Mouse (Mus musculus) neural tube, embryonic 11.5 days (tissue): Measurements from ENCODE around the gene Ydjc. TPM values are rescaled to one million over a fixed set of nuclear protein-coding genes. Genes with fewer than 3 reads are reported as not detected.
"Not testable (repeated sequence)": the region's sequence is repeated elsewhere in the genome, so short reads cannot be mapped to it uniquely, and the experiment has no call there.

Experiments
- ATAC-seq: fragments of 200-750 bp; cut with Nextera tagmentation; 2 replicates; pipeline ENCODE4 v1.8.0; 2017; ENCODE audit warnings: moderate number of reproducible peaks, mild to moderate bottlenecking, moderate TSS enrichment, moderate library complexity; ENCODE audit not compliant: insufficient read depth, low FRiP score, low TSS enrichment
- DNase-seq: peaks from one replicate; pipeline ENCODE4 v3.0.0-alpha.2; 2015; ENCODE audit warnings: low spot score
- H3K27ac ChIP-seq: fragments of 300-500 bp; sonication (generic); 2 replicates; pipeline ENCODE4 v1.5.1; 2014; ENCODE audit warnings: low read depth, mild to moderate bottlenecking, low read length
- H3K27me3 ChIP-seq: fragments of 300-500 bp; sonication (generic); 2 replicates; pipeline ENCODE4 v1.6.1; 2014; ENCODE audit warnings: mild to moderate bottlenecking, low read length, mixed read lengths; ENCODE audit not compliant: control insufficient read depth, insufficient read depth
- H3K36me3 ChIP-seq: fragments of 300-500 bp; sonication (generic); 2 replicates; pipeline ENCODE4 v1.6.1; 2014; ENCODE audit warnings: mild to moderate bottlenecking, low read length, moderate library complexity, mixed read lengths; ENCODE audit not compliant: control insufficient read depth, insufficient read depth
- H3K4me1 ChIP-seq: fragments of 300-500 bp; sonication (generic); 2 replicates; pipeline ENCODE4 v1.6.1; 2014; ENCODE audit warnings: low read length, mixed read lengths; ENCODE audit not compliant: control insufficient read depth, insufficient read depth
- H3K4me2 ChIP-seq: fragments of 300-500 bp; sonication (generic); 2 replicates; pipeline ENCODE4 v1.6.1; 2014; ENCODE audit warnings: low read depth, mild to moderate bottlenecking, moderate library complexity
- H3K4me3 ChIP-seq: fragments of 300-500 bp; sonication (generic); 2 replicates; pipeline ENCODE4 v1.5.1; 2014; ENCODE audit warnings: low read depth, low read length
- H3K9ac ChIP-seq: fragments of 300-500 bp; sonication (generic); 2 replicates; pipeline ENCODE4 v1.6.1; 2014; ENCODE audit warnings: mild to moderate bottlenecking, low read length
- H3K9me3 ChIP-seq: fragments of 300-500 bp; sonication (generic); 2 replicates; pipeline ENCODE4 v1.6.1; 2016; ENCODE audit warnings: low read length; ENCODE audit not compliant: control insufficient read depth
- WGBS: fragments of 180-500 bp; shearing (Covaris S2); extraction: QIAGEN DNeasy Blood & Tissue Kit; methylation state at CpG from one replicate; pipeline ENCODE4 v1.1.7; 2014; 5-methylcytosine and 5-hydroxymethylcytosine counted together
- polyA plus RNA-seq: library from polyadenylated mRNA; unstranded; fragments of >200 nt; fragmentation: Nextera tagmentation; extraction: Ambion mirVana; gene quantifications from 2 replicates; pipeline ENCODE4 v1.2.1, GENCODE M21; 2014

Gene Ydjc
- polyA plus RNA-seq, 1 experiment from 2014 or later, result 12.5 TPM

DNA sequence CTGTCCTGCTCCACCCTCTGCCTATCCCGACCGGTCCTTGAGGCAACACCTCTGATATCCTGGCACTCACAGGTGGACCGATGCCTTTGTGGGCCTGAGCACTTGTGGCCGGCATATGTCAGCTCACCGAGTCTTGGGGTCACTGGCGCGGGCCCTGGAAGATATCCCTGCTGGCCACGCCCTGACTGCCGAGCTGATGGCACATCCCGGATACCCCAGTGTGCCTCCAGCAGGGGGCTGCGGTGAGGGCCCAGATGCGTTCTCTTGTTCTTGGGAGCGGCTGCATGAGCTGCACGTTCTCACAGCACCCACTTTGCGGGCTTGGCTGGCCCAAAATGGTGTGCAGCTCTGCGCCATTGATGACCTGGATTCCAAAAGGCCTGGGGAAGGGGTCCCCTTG lies 3.7 kb downstream of the Ydjc start:
- Histone ChIP-seq H3K4me1 (peaks cover 12% of the 10 kb centered on the region; the same call in 1 of the 2 replicates), H3K9ac (peak overlapping the region; percentile 45; the same call in 1 of the 2 replicates), H3K36me3 (peaks cover 4% of the 10 kb centered on the region), H3K9me3 (no peaks in the 10 kb centered on the region), H3K4me3 (peak overlapping the region; percentile 57), H3K27me3 (peaks cover 13% of the 10 kb centered on the region), H3K4me2 (peak overlapping the region; percentile 95), H3K27ac (no peak overlapping the region)
- peak; percentile 68 for DNase-seq
- 0 out of 2 replicates have a peak, but pooled peaks have one; percentile 13 for ATAC-seq
- WGBS, result 6% methylated on average over 16 of the region's 16 CpGs

GRCm38 (mm10) chr16:17150520-17151258 lies 6.3 kb downstream of the Ydjc start:
- WGBS, result 88% methylated on average over 7 of the region's 7 CpGs
- Histone ChIP-seq H3K27ac (no peak overlapping the region), H3K9me3 (no peaks in the 10 kb centered on the region), H3K4me1 (peaks cover 12% of the 10 kb centered on the region; the same call in 1 of the 2 replicates), H3K27me3 (peaks cover 13% of the 10 kb centered on the region), H3K9ac (no peak overlapping the region), H3K4me3 (no peak overlapping the region), H3K36me3 (peaks cover 6% of the 10 kb centered on the region), H3K4me2 (no peak overlapping the region)
- DNase-seq (no peak), ATAC-seq (no peak)

DNA sequence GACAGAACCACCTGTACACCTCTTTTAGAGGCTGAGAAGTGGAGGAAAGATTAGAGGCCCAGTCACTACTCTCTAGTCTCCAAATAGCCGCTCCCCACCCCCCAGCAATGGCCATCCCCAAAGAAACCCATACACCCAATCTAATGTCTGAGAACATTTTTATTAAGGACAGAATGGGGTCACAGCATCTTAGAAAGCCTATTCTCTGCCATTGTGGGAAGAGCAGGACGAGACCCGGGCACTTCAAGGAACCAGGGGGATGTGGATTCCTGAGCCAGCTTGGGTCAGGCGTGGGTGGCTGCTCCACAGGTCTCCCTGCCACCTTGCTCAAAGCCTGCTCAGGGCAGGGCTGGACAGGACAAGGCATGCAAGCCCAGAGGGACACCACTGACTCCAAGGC lies 7.5 kb downstream of the Ydjc start:
- H3K36me3 ChIP-seq, result peaks cover 6% of the 10 kb centered on the region
- peaks cover 12% of the 10 kb centered on the region; the same call in 1 of the 2 replicates for H3K4me1 ChIP-seq
- WGBS, result 97% methylated on average over 4 of the region's 4 CpGs

DNA sequence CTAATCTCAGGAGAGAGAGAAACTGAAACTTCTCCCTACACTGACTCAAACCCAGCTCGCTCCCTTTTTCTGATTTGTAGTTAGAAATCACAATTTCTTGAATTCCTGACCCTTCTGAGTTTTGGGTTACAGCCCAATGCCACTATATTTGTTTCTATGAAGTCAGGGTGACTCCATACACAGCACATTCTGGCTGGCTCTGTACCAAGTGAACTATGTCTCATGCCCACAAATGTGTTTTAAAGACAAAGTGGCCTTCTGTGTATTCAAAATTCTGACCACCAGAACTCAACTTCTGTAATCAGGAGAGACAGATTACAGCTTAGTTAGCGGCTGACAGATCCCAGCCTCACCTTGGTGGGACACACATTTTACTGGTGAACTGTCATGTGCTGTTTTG lies 9.9 kb downstream of the Ydjc start:
- no peak overlapping the region for H3K27ac ChIP-seq
- no peak overlapping the region for H3K4me2 ChIP-seq
- H3K4me1 ChIP-seq, result no peaks in the 10 kb centered on the region
- no peak overlapping the region for H3K9ac ChIP-seq
- WGBS, result 87% methylated on average over 2 of the region's 2 CpGs
- H3K27me3 ChIP-seq, result no peaks in the 10 kb centered on the region
- DNase-seq (no peak), ATAC-seq (no peak)
- no peaks in the 10 kb centered on the region for H3K9me3 ChIP-seq
- H3K36me3 ChIP-seq, result peaks cover 6% of the 10 kb centered on the region
- H3K4me3 ChIP-seq, result no peak overlapping the region

More for the DNA sequence above, 7.5 kb downstream of the Ydjc start:
- no peaks in the 10 kb centered on the region for H3K9me3 ChIP-seq
- no peak overlapping the region for H3K9ac ChIP-seq
- peaks cover 13% of the 10 kb centered on the region for H3K27me3 ChIP-seq
- H3K27ac ChIP-seq, result no peak overlapping the region
- no peak overlapping the region for H3K4me2 ChIP-seq
- no peak for DNase-seq
- ATAC-seq, result no peak
- H3K4me3 ChIP-seq, result no peak overlapping the region

DNA sequence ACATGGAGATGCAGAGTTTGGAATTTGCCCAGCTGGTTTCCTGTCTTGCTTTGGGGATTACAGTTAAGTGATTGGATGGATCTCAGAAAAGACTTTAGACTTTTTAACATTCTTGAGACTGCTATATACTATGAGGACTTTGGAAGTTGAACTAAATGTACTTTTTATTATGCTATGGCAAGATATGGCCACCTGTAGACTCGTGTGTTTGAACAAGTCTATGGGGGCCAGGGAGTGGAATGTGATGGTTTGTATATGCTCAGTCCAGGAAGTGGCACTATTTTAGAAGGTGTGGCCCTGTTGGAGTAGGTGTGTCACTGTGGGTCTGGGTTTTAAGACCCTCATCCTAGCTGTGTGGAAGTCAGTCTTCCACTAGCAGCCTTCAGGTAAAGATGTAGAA lies 21.1 kb downstream of the Ydjc start:
- H3K27ac ChIP-seq, DNase-seq, H3K27me3 ChIP-seq, H3K9me3 ChIP-seq, H3K4me1 ChIP-seq, H3K9ac ChIP-seq, H3K36me3 ChIP-seq, ATAC-seq, H3K4me2 ChIP-seq, H3K4me3 ChIP-seq: not testable (repeated sequence)
- WGBS, result 91% methylated on average over 1 of the region's 1 CpGs

DNA sequence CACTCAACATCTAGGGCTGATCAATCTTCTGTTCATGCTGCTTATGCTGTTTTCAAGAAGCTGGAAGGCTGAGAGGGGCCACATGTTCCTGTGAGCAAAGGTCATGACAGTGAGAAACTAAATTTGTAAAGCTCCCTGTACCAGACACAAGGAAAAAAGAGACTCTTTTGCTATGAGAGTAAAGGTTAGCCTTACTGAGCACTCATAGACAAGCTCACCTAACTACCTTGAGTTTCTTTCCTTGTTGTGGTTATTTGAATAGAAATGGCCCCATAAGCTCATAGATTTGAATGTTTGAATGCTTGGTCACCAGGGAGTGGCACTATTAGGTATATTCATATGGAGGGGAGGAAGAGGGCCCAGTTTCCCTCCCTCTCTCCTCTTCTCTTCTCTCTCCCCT lies 22.8 kb downstream of the Ydjc start:
- no peaks in the 10 kb centered on the region for H3K9me3 ChIP-seq
- H3K9ac ChIP-seq, result no peak overlapping the region
- peaks cover 5% of the 10 kb centered on the region; the same call in 1 of the 2 replicates for H3K36me3 ChIP-seq
- H3K27me3 ChIP-seq, result no peaks in the 10 kb centered on the region
- no peak for ATAC-seq
- no peak overlapping the region for H3K4me2 ChIP-seq
- no peaks in the 10 kb centered on the region for H3K4me1 ChIP-seq
- H3K4me3 ChIP-seq, result no peak overlapping the region
- no peak overlapping the region for H3K27ac ChIP-seq
- no peak for DNase-seq

GRCm38 (mm10) chr16:17168049-17168448 lies 23.6 kb downstream of the Ydjc start:
- ATAC-seq, result no peak
- H3K27ac ChIP-seq, result no peak overlapping the region
- no peak overlapping the region for H3K4me2 ChIP-seq
- 93% methylated on average over 5 of the region's 5 CpGs for WGBS
- no peak overlapping the region for H3K9ac ChIP-seq
- peaks cover 5% of the 10 kb centered on the region; the same call in 1 of the 2 replicates for H3K36me3 ChIP-seq
- H3K4me3 ChIP-seq, result no peak overlapping the region
- DNase-seq, result no peak
- no peaks in the 10 kb centered on the region for H3K4me1 ChIP-seq
- no peaks in the 10 kb centered on the region for H3K9me3 ChIP-seq
- no peaks in the 10 kb centered on the region for H3K27me3 ChIP-seq

DNA sequence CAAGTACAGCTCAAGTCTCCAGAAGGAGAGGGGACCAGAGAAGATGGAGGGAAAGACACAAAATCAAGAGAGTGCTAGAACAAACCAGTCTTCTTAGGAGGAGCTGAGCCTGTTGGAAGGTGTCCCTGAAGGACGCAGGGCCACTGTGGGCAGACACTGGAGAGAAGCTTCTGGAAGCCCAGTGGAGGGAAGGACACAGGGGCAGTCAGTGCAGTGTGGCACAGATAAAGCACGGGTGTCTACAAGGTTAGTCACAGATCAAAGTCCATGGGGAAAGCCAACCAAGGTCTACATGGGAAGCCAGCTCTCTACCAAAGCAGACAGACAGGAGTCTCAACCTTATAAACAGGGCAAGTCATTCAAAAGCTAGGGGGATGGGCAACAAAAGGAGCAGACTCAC lies 31.3 kb downstream of the Ydjc start:
- no peaks in the 10 kb centered on the region for H3K9me3 ChIP-seq
- no peaks in the 10 kb centered on the region for H3K36me3 ChIP-seq
- no peaks in the 10 kb centered on the region for H3K4me1 ChIP-seq
- 93% methylated on average over 2 of the region's 2 CpGs for WGBS
- no peak overlapping the region for H3K9ac ChIP-seq
- DNase-seq (no peak), ATAC-seq (no peak)
- H3K4me3 ChIP-seq, result no peak overlapping the region
- no peak overlapping the region for H3K27ac ChIP-seq
- no peaks in the 10 kb centered on the region for H3K27me3 ChIP-seq
- no peak overlapping the region for H3K4me2 ChIP-seq

DNA sequence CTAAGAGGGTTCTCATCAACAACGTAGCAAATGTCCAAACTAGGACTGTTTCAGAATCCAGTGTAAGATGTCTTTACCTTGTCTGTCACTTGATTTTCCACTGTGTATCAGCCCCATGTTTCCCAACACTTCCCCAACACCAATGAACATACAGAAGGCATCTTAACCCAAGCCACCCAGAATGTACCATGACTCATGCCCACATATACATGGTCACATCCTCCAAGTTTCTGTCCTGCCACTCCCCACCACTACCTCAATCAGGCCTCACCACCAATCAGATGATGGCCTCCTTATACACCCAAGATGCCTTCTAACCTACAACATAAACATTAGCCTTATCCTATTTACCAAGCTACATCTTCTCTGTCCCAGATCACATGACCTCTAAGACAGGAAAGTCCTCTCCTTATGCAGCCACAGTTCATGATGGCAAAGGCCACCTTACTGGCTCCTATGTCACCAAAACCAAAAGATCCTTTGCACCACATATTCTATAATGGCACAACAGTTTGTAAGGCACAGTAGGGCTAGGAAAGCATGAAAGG lies 33.3 kb downstream of the Ydjc start:
- no peak overlapping the region for H3K9ac ChIP-seq
- no peak overlapping the region for H3K27ac ChIP-seq
- no peaks in the 10 kb centered on the region for H3K9me3 ChIP-seq
- H3K36me3 ChIP-seq, result no peaks in the 10 kb centered on the region; the same call in 1 of the 2 replicates
- DNase-seq (no peak), ATAC-seq (no peak)
- H3K4me1 ChIP-seq, result no peaks in the 10 kb centered on the region
- H3K27me3 ChIP-seq, result no peaks in the 10 kb centered on the region
- H3K4me2 ChIP-seq, result no peak overlapping the region
- H3K4me3 ChIP-seq, result no peak overlapping the region
- WGBS, result 100% methylated on average over 1 of the region's 1 CpGs
